Mouse (Mus musculus) midbrain, embryonic 15.5 days (tissue): ENCODE measurements around the gene Ghrl. TPM values are rescaled to one million over a fixed set of nuclear protein-coding genes. Genes with fewer than 3 reads are reported as not detected.

Source experiments
- ATAC-seq: fragments of 200-750 bp; cut with Nextera tagmentation; replicated peaks from 2 replicates; pipeline ENCODE4 v1.8.0; 2017; ENCODE audit warnings: moderate TSS enrichment
- H3K27ac ChIP-seq: fragments of 300-500 bp; sonication (generic); 2 replicates; pipeline ENCODE4 v1.5.1; 2015; ENCODE audit warnings: mild to moderate bottlenecking, inconsistent platforms
- H3K27me3 ChIP-seq: fragments of 300-500 bp; sonication (generic); replicated peaks from 2 replicates; pipeline ENCODE4 v1.6.1; 2015; ENCODE audit warnings: inconsistent platforms
- H3K36me3 ChIP-seq: fragments of 300-500 bp; sonication (generic); replicated peaks from 2 replicates; pipeline ENCODE4 v1.6.1; 2015; ENCODE audit warnings: inconsistent platforms
- H3K4me1 ChIP-seq: fragments of 300-500 bp; sonication (generic); 2 replicates; pipeline ENCODE4 v1.6.1; 2015; ENCODE audit warnings: inconsistent platforms
- H3K4me2 ChIP-seq: fragments of 300-500 bp; sonication (generic); 2 replicates; pipeline ENCODE4 v1.6.1; 2015; ENCODE audit warnings: inconsistent platforms, mild to moderate bottlenecking, moderate library complexity
- H3K4me3 ChIP-seq: fragments of 300-500 bp; sonication (generic); 2 replicates; pipeline ENCODE4 v1.5.1; 2015; ENCODE audit warnings: mild to moderate bottlenecking, inconsistent platforms
- H3K9ac ChIP-seq: fragments of 300-500 bp; sonication (generic); 2 replicates; pipeline ENCODE4 v1.6.1; 2015; ENCODE audit warnings: mild to moderate bottlenecking, inconsistent platforms
- H3K9me3 ChIP-seq: fragments of 300-500 bp; sonication (generic); 2 replicates; pipeline ENCODE4 v1.6.1; 2016; ENCODE audit warnings: inconsistent platforms
- WGBS: fragments of 180-500 bp; shearing (Covaris S2); methylation state at CpG from one replicate; pipeline ENCODE4 v1.1.7; 2015; ENCODE audit warnings: mixed read lengths; 5-methylcytosine and 5-hydroxymethylcytosine counted together
- polyA plus RNA-seq: library from polyadenylated mRNA; unstranded; fragments of >200 nt; fragmentation: Nextera tagmentation; extraction: Ambion mirVana; gene quantifications from 2 replicates; pipeline ENCODE4 v1.2.1, GENCODE M21; 2015

Gene Ghrl
- polyA plus RNA-seq, 1 experiment from 2014 or later = 0.94 TPM

DNA sequence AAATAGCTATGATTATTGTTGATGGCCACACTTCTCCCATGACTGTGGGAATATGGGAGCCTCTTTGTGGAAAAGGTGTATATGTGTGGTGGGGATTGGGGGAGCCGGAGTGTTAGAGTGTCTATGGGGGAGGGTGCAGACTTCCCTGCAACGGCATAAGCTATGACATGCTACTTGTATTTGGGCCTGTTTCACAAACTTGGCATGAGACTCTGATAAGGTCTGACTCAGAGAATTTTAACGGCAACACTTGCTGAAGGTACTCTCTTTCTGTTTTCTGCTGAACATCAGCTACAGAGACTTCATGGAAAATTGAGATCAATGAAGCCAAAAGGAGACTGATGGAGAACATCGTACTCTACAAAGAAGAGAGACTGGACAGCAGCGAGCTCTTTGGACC is 26.3 kb downstream of the Ghrl start:
- Histone ChIP-seq H3K27ac (no peak overlapping the region), H3K36me3 (no peaks in the 10 kb centered on the region), H3K4me3 (no peak overlapping the region), H3K9me3 (no peaks in the 10 kb centered on the region), H3K4me2 (no peak overlapping the region), H3K4me1 (peaks cover 24% of the 10 kb centered on the region), H3K9ac (no peak overlapping the region), H3K27me3 (no peaks in the 10 kb centered on the region)
- no peak for ATAC-seq
- WGBS = 99% methylated on average over 5 of the region's 5 CpGs

DNA sequence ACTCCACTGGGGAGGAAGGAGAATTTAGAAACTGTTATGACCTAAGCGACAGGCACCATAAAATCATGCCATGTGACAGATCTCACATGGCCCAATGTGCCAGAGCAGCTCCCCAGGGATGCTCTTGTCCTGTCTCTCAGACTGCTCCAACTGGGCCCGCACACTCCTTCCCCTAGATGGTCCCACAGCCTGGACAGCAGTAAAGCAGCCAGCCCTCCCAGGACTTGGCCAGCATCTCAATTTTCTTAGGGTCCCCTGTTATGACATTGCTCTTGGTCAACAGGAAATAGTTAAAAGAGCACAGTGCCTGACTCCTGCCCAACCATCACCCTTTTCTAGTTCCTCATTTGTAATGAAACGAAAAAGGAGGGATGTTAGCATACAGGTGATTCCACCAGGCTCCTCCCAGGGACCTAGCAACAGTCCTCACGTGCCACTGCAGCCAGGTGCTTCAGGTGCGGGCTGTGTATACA is 27.0 kb downstream of the Ghrl start:
- WGBS = 82% methylated on average over 5 of the region's 5 CpGs

DNA sequence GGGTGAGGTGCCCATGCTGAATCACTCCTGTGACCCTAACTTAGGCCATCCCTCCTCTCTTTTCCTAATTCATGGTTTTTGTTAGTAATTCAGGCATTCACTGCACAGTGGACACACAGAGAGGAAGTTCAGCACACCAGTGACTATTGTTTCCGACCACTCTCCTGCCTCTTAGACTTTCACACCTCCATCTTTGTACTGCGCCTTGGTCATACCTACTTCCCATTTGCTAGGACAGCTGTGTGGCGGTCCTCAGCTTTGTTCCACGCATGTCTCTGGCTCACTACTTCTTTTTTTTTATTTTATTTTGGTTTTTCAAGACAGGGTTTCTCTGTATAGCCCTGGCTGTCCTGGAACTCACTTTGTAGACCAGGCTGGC is 28.6 kb downstream of the Ghrl start:
- H3K27ac ChIP-seq = no peak overlapping the region
- no peaks in the 10 kb centered on the region for H3K36me3 ChIP-seq
- H3K4me1 ChIP-seq = peaks cover 12% of the 10 kb centered on the region
- 83% methylated on average over 4 of the region's 4 CpGs for WGBS
- H3K4me3 ChIP-seq = no peak overlapping the region
- H3K9me3 ChIP-seq = no peaks in the 10 kb centered on the region
- H3K27me3 ChIP-seq = no peaks in the 10 kb centered on the region
- H3K9ac ChIP-seq = no peak overlapping the region
- no peak for ATAC-seq
- H3K4me2 ChIP-seq = no peak overlapping the region

More for the DNA sequence above, 27.0 kb downstream of the Ghrl start:
- Histone ChIP-seq H3K27ac (no peak overlapping the region), H3K9me3 (no peaks in the 10 kb centered on the region), H3K9ac (no peak overlapping the region), H3K4me1 (peaks cover 17% of the 10 kb centered on the region), H3K4me2 (no peak overlapping the region), H3K4me3 (no peak overlapping the region), H3K27me3 (no peaks in the 10 kb centered on the region), H3K36me3 (no peaks in the 10 kb centered on the region)
- ATAC-seq = no peak

DNA sequence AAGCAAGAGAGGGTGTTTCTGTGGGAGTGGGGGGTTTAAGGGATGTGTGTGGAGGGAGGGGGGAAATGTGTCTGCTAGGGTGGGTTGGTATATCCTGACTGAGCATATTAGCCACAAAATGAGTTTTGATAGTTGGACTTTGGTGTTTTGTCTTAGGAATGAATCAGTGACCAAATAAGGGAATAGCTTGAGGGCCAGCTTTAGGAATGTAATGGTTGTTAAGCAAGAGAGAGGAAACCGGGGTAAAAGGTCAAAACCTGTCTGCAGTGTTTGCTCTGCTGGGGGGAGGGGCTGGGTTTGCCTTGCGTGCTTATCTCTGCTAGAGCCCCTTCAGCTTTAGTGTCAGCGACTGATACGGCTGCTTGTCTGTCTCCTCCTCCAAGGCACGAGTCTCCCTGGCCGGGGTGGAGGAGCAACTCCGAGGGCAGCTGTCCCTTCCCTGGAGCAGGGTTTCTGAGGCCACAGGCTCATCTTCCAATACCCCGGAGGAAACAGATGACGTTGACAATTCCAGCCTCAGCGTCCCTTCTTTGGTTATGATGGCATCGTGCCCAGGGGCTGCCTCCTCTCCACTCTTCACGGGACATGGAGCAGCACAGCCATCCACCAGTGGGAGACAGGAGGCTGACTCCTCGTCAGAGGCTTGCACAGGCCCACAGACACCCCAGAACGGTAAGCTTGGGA is 29.1 kb downstream of the Ghrl start:
- Histone ChIP-seq H3K27ac (no peak overlapping the region), H3K27me3 (no peaks in the 10 kb centered on the region), H3K36me3 (no peaks in the 10 kb centered on the region), H3K4me3 (no peak overlapping the region), H3K9me3 (no peaks in the 10 kb centered on the region), H3K4me2 (no peak overlapping the region; the same call in 1 of the 2 replicates), H3K9ac (no peak overlapping the region), H3K4me1 (peaks cover 9% of the 10 kb centered on the region)
- WGBS = 14% methylated on average over 14 of the region's 14 CpGs
- ATAC-seq = no peak

DNA sequence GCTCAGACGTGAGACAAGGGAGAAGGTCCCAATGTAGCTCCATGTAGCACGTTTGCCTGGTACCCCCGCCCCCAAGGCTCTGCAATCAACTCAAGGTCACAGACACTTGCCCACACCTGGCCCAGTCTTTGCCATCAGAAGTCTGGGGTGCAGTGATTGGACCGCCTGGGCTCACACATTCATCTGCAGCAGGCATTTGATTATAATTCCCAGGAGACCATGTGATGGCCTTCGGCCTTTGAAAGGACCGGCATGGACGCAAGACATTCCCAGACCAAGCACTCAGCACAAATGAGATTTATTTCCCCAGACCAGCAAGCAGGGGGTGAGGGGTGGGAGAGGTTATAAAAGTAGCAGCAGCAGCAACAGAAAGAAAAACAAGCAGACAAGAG is 29.7 kb downstream of the Ghrl start:
- H3K27ac ChIP-seq = no peak overlapping the region
- no peaks in the 10 kb centered on the region for H3K9me3 ChIP-seq
- H3K27me3 ChIP-seq = no peaks in the 10 kb centered on the region
- WGBS = 34% methylated on average over 7 of the region's 7 CpGs
- no peak overlapping the region for H3K4me2 ChIP-seq
- no peak overlapping the region for H3K9ac ChIP-seq
- no peak overlapping the region for H3K4me3 ChIP-seq
- H3K4me1 ChIP-seq = peaks cover 9% of the 10 kb centered on the region
- H3K36me3 ChIP-seq = no peaks in the 10 kb centered on the region
- no peak for ATAC-seq

DNA sequence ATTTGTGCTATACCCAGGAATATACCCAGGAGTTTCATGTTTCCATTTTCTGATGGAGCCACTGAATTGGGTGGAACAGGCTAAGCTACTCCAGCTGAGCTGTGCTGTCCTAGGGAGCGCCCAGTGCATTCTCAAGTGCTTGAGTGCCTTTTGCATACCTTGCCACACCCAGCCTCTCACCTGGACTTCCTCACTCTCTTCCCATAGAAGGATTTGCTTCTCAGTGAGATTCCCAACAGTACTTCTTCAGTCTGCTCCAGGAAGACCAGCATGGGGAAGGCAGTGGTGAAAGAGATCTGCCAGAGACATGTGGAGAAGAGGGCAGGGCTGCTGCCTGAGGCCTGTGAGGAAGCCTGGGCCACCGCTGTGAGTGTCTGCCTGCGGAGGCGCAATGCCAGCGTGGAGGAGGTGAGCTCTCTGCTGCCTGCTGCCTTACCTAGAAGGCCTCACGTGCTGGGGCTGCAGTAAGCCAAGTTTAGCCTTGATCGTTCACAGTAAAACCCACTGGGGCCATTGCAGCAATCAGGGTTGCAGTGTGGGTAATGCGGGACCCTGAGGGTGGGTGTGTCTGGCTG is 33.0 kb downstream of the Ghrl start:
- H3K27ac ChIP-seq = no peak overlapping the region
- ATAC-seq = no peak
- 37% methylated on average over 8 of the region's 8 CpGs for WGBS
- no peak overlapping the region for H3K4me2 ChIP-seq
- no peak overlapping the region for H3K9ac ChIP-seq
- H3K36me3 ChIP-seq = no peaks in the 10 kb centered on the region
- H3K4me3 ChIP-seq = no peak overlapping the region
- H3K4me1 ChIP-seq = peaks cover 9% of the 10 kb centered on the region
- H3K9me3 ChIP-seq = no peaks in the 10 kb centered on the region
- H3K27me3 ChIP-seq = no peaks in the 10 kb centered on the region

DNA sequence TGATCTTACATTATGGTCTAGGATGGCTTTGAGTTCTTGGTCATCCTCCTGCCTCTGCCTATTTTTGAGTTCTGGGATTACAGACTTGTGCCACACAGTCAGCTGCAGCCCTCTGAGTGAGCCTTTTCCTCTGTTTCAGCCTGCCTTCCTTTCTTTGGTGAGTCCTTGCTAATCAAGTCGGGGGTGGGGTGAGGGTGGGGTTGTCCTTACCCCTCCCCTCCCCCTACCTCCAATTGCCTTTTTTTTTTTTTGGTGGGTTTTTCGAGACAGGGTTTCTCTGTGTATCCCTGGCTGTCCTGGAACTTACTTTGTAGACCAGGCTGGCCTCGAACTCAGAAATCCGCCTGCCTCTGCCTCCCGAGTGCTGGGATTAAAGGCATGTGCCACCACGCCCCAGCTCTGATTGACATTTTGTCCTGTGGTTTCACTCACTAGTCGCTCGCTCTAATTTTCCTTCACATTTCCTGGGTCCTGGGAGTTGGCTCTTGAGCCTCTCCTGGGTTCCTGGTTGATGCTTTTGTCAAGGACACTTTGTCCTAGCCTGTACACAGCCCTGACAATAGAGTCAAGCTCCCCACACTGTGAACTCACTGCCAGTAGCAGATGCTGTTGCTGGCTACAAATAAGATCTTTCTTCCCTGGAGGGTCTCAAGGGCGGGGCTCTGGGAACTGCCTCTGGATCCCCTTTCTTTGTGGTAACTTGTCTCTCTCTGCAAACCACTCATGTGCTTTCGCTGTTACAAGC is 36.4 kb downstream of the Ghrl start:
- 88% methylated on average over 10 of the region's 10 CpGs for WGBS

DNA sequence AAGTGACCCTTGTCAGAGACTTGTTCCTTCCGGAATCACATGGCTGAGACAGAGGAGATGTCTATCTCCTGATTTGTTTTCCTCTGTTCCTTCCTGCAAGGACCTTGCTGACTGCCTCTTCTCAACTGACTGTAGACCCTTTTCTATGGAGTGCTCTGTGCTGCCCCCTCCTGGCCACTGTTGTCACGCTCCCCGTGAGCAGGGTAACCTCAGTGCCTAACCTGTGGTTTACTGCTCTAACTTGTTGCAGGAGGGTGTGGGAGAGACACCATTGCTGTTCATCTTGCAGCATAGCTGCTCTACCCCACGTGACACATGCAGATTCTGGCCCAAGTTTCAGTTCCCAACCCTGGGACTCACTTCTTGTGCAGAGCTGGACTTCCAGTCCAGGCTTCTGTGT is 38.4 kb downstream of the Ghrl start:
- no peak overlapping the region for H3K27ac ChIP-seq
- no peaks in the 10 kb centered on the region for H3K36me3 ChIP-seq
- no peak overlapping the region for H3K4me3 ChIP-seq
- H3K27me3 ChIP-seq = no peaks in the 10 kb centered on the region
- ATAC-seq = no peak
- no peak overlapping the region for H3K4me2 ChIP-seq
- WGBS = 16% methylated on average over 4 of the region's 4 CpGs
- no peaks in the 10 kb centered on the region for H3K9me3 ChIP-seq
- no peaks in the 10 kb centered on the region for H3K4me1 ChIP-seq
- H3K9ac ChIP-seq = no peak overlapping the region

More for the DNA sequence above, 36.4 kb downstream of the Ghrl start:
- Histone ChIP-seq H3K27ac (no peak overlapping the region), H3K27me3 (no peaks in the 10 kb centered on the region), H3K4me2 (no peak overlapping the region), H3K4me3 (no peak overlapping the region), H3K36me3 (no peaks in the 10 kb centered on the region), H3K9me3 (no peaks in the 10 kb centered on the region), H3K4me1 (no peaks in the 10 kb centered on the region), H3K9ac (no peak overlapping the region)
- ATAC-seq = no peak

DNA sequence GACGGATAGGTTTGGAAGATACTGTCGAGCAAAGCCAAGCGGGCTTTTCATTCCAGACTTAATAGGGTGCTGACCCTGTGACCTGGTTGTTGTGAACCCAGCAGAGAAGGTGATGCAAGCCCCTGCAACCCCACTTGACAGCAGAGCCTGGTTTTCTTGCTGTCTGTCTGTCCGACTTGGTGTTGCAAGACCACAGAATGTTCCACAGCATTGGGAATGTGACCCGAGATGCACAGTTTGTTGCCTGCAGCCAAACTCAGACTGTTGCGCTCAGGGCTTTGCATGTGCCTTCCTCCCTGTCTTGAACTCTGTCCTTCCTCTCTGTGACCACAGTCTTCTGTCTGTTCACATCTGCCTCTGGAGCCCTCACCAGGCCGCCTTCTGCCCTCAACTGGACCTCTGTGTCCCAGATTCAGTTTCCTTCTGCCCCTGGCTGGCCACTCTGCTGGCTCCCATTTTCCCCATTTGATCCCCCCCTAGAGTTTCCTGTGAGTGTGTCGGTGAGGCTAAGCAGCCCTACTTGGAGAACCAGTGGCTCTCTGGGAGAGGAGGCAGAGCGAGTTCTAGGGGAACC is 39.6 kb downstream of the Ghrl start:
- WGBS = 89% methylated on average over 9 of the region's 9 CpGs
- ATAC-seq = no peak
- no peaks in the 10 kb centered on the region for H3K27me3 ChIP-seq

DNA sequence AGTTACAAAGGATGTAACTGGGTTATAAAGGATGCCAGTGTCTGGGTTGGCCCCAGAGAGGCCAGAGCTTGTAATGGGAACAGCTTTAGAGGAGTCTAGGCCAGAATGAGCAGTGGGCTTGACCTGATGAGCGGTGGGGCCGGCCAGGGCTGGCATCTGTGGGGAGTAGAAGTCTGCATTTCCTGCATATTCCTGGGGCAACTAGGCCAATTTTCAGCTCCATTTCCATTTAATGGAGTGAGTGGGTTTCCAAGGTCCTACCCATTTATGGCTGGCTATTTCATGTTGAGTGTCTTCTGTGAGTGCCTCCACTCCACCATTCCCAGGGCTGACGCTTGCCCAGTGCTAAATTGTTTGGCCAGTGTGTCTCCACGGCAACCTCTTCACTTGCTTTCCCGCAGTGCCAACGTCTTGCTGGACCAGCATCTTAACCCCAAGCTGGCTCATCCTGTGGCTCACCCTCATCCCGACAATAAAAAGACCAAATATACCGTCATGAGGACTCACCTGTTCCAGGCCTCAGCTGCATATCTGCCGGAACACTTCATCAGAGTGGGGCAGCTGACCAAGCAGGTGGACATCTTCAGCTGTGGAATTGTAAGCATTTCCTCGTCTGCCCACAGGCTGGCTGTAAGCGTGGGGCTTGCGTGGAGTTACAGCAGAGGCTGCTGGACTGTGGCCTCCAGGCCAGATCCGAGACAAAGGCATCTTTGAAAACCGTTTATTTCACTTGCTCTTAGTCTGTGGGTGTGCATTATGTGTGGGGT is 41.3 kb downstream of the Ghrl start:
- H3K9me3 ChIP-seq = no peaks in the 10 kb centered on the region
- no peak for ATAC-seq
- no peak overlapping the region for H3K27ac ChIP-seq
- H3K4me2 ChIP-seq = no peak overlapping the region
- no peaks in the 10 kb centered on the region for H3K36me3 ChIP-seq
- H3K27me3 ChIP-seq = no peaks in the 10 kb centered on the region
- 73% methylated on average over 14 of the region's 14 CpGs for WGBS
- no peaks in the 10 kb centered on the region for H3K4me1 ChIP-seq
- H3K9ac ChIP-seq = no peak overlapping the region
- H3K4me3 ChIP-seq = no peak overlapping the region

More for the DNA sequence above, 39.6 kb downstream of the Ghrl start:
- no peak overlapping the region for H3K4me2 ChIP-seq
- H3K9ac ChIP-seq = no peak overlapping the region
- H3K36me3 ChIP-seq = no peaks in the 10 kb centered on the region
- no peaks in the 10 kb centered on the region for H3K9me3 ChIP-seq
- no peaks in the 10 kb centered on the region for H3K4me1 ChIP-seq
- no peak overlapping the region for H3K4me3 ChIP-seq
- no peak overlapping the region for H3K27ac ChIP-seq

DNA sequence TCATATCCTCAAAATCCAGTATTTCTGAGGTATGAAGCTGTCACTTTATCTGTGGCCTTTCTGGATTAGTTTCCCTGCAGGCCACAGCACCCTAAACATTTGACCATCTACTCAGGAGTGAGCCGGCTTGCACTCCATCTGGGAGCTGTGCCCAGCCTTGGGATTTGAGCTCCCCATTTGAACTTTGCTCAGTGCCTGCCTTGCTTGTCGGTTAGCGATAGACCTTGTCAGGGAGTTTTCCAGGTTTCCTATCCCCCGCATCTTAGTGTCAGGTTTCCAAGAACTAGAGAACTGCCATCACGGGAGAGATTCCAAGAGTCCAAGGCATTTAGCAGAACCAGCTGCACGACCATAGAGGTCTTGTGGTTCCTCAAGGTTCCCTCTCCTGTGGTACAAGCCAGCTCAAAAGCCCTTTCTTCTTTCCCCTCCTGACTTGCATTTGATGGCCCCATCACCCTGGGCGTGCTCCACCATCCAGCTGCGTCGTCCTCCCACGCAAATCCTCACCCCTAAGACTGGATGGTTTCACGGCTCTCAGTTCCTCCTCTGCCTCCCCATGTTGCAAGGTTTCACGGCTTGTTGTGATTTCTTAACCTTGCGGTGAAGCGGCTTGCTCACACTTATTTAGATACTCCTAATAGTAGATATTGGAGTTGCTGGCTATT is 42.5 kb downstream of the Ghrl start:
- ATAC-seq = no peak
- Histone ChIP-seq H3K27ac (no peak overlapping the region), H3K4me1 (no peaks in the 10 kb centered on the region), H3K4me2 (no peak overlapping the region), H3K36me3 (no peaks in the 10 kb centered on the region), H3K9ac (no peak overlapping the region), H3K27me3 (no peaks in the 10 kb centered on the region), H3K9me3 (no peaks in the 10 kb centered on the region), H3K4me3 (no peak overlapping the region)
- WGBS = 85% methylated on average over 14 of the region's 14 CpGs
